Mouse (Mus musculus): ENCODE data around the gene 1700012P22Rik. TPM values are rescaled to one million over a fixed set of nuclear protein-coding genes. Genes with fewer than 3 reads are reported as not detected.

1700012P22Rik gene
- not detected for total RNA-seq (2021)
- long read RNA-seq, experiment 1: 0 reads
- long read RNA-seq, experiment 2: 0 reads

GRCm38 (mm10) chr4:144438672-144439071 is at the start of gene 1700012P22Rik:
TSS of gene 1700012P22Rik (minus strand) at chr4:144438772.
- no peak for DNase-seq

GRCm38 (mm10) chr4:144468091-144468490 is 29.5 kb upstream of the 1700012P22Rik start:
- no peak for DNase-seq

- no peak for DNase-seq
Measured at GRCm38 (mm10) chr4:144465206-144465605, 26.6 kb upstream of the 1700012P22Rik start.

- no peak for DNase-seq
Measured at GRCm38 (mm10) chr4:144463656-144464055, 25.1 kb upstream of the 1700012P22Rik start, which contains the start of gene Aadacl3. TSS of gene Aadacl3 (minus strand) at chr4:144463756.

- no peak for DNase-seq
Measured at GRCm38 (mm10) chr4:144453217-144453616, 14.6 kb upstream of the 1700012P22Rik start, which contains the start of gene Gm9944. TSS of gene Gm9944 (minus strand) at chr4:144453317.

- no peak for DNase-seq
Measured at GRCm38 (mm10) chr4:144448546-144448945, 10.0 kb upstream of the 1700012P22Rik start.

- no peak for DNase-seq
Measured at GRCm38 (mm10) chr4:144441582-144441981, 3.0 kb upstream of the 1700012P22Rik start.

- no peak for DNase-seq
Measured at GRCm38 (mm10) chr4:144441095-144441494, 2.5 kb upstream of the 1700012P22Rik start.

GRCm38 (mm10) chr4:144433216-144433615 is 5.4 kb downstream of the 1700012P22Rik start:
- no peak for DNase-seq

- no peak for DNase-seq
Measured at GRCm38 (mm10) chr4:144430723-144431122, 7.8 kb downstream of the 1700012P22Rik start.

- no peak for DNase-seq
Measured at GRCm38 (mm10) chr4:144428868-144429267, 9.7 kb downstream of the 1700012P22Rik start.

GRCm38 (mm10) chr4:144424590-144424989 is 14.0 kb downstream of the 1700012P22Rik start:
- no peak for DNase-seq

GRCm38 (mm10) chr4:144420644-144421043 is 17.9 kb downstream of the 1700012P22Rik start:
- no peak for DNase-seq

- DNase-seq: no peak
Measured at GRCm38 (mm10) chr4:144408290-144408689, 30.3 kb downstream of the 1700012P22Rik start, which contains the start of gene Pramef12. TSS of gene Pramef12 (minus strand) at chr4:144408464.

GRCm38 (mm10) chr4:144406261-144406660 is 32.3 kb downstream of the 1700012P22Rik start:
- no peak for DNase-seq

- peak; percentile 16 for DNase-seq
Measured at GRCm38 (mm10) chr4:144404456-144405086, 34.0 kb downstream of the 1700012P22Rik start.

- no peak for DNase-seq
Measured at GRCm38 (mm10) chr4:144402712-144403111, 35.9 kb downstream of the 1700012P22Rik start.

- DNase-seq: no peak
Measured at GRCm38 (mm10) chr4:144396316-144396715, 42.3 kb downstream of the 1700012P22Rik start.

- DNase-seq: no peak
Measured at GRCm38 (mm10) chr4:144377911-144378310, 60.7 kb downstream of the 1700012P22Rik start, which contains the start of gene Pramef20. TSS of gene Pramef20 (minus strand) at chr4:144377933.

Other genes starting within 250 kb of the 1700012P22Rik start
- not detected for gene Oog2, start 248.1 kb downstream of the 1700012P22Rik start, total RNA-seq (2021)
- not detected for gene C87977, start 225.5 kb downstream of the 1700012P22Rik start, total RNA-seq (2021)
- gene Pramel5, start 158.3 kb downstream of the 1700012P22Rik start, total RNA-seq (2021): not detected
- gene Gm13128, start 108.5 kb downstream of the 1700012P22Rik start, total RNA-seq (2021): not detected
- not detected for gene Gm13119, start 80.8 kb downstream of the 1700012P22Rik start, total RNA-seq (2021)
- not detected for gene Pramef20, start 60.8 kb downstream of the 1700012P22Rik start, total RNA-seq (2021)
- not detected for gene Pramef12, start 30.3 kb downstream of the 1700012P22Rik start, total RNA-seq (2021)
- gene Gm9944, start 14.5 kb upstream of the 1700012P22Rik start, total RNA-seq (2021): not detected
- gene Aadacl3, start 25.0 kb upstream of the 1700012P22Rik start, total RNA-seq (2021): not detected
- not detected for gene 9430007A20Rik, start 81.0 kb upstream of the 1700012P22Rik start, total RNA-seq (2021)
- not detected for gene Gm13124, start 126.4 kb upstream of the 1700012P22Rik start, total RNA-seq (2021)
- not detected for gene Aadacl4, start 174.9 kb upstream of the 1700012P22Rik start, total RNA-seq (2021)
- not detected for gene Gm436, start 247.6 kb upstream of the 1700012P22Rik start, total RNA-seq (2021)

Measured in gastrocnemius, postnatal 10 days (tissue).